Mouse (Mus musculus): Measurements from ENCODE around the gene Zfp536. TPM values are rescaled to one million over a fixed set of nuclear protein-coding genes. Genes with fewer than 3 reads are reported as not detected.
"Not testable (repeated sequence)": the region's sequence is repeated elsewhere in the genome, so short reads cannot be mapped to it uniquely, and the experiment has no call there.

Zfp536 gene
- total RNA-seq, 4 experiments from 2014 or later, result 6.2 to 10.6 (median 8.5) TPM

- DNase-seq (ENCODE audit: low spot score), result no peak
Observed at GRCm38 (mm10) chr7:37607906-37608305, 165.5 kb downstream of the Zfp536 start.

- no peak for DNase-seq (ENCODE audit: low spot score)
Observed at GRCm38 (mm10) chr7:37606472-37606871, 167.0 kb downstream of the Zfp536 start.

- not testable (repeated sequence) for DNase-seq (ENCODE audit: low spot score)
Observed at GRCm38 (mm10) chr7:37603525-37603909, 169.9 kb downstream of the Zfp536 start.

GRCm38 (mm10) chr7:37602871-37603524 is 170.4 kb downstream of the Zfp536 start:
- DNase-seq (ENCODE audit: low spot score), result no peak

- DNase-seq (ENCODE audit: low spot score), result no peak
Observed at GRCm38 (mm10) chr7:37600318-37600717, 173.1 kb downstream of the Zfp536 start.

- no peak for DNase-seq (ENCODE audit: low spot score)
Observed at GRCm38 (mm10) chr7:37594211-37595030, 179.0 kb downstream of the Zfp536 start.

- DNase-seq (ENCODE audit: low spot score), result no peak
Observed at GRCm38 (mm10) chr7:37593566-37593965, 179.9 kb downstream of the Zfp536 start.

- no peak for DNase-seq (ENCODE audit: low spot score)
Observed at GRCm38 (mm10) chr7:37586694-37587093, 186.7 kb downstream of the Zfp536 start.

GRCm38 (mm10) chr7:37581262-37581661 is 192.2 kb downstream of the Zfp536 start:
- DNase-seq (ENCODE audit: low spot score), result no peak

- DNase-seq (ENCODE audit: low spot score), result no peak
Observed at GRCm38 (mm10) chr7:37580554-37580953, 192.9 kb downstream of the Zfp536 start.

- peak; percentile 40 for DNase-seq (ENCODE audit: low spot score)
Observed at GRCm38 (mm10) chr7:37572021-37572420, 201.4 kb downstream of the Zfp536 start.

GRCm38 (mm10) chr7:37568811-37569500 is 204.5 kb downstream of the Zfp536 start:
- no peak for DNase-seq (ENCODE audit: low spot score)

- no peak for DNase-seq (ENCODE audit: low spot score)
Observed at GRCm38 (mm10) chr7:37568041-37568440, 205.4 kb downstream of the Zfp536 start.

- DNase-seq (ENCODE audit: low spot score), result no peak
Observed at GRCm38 (mm10) chr7:37566019-37566418, 207.4 kb downstream of the Zfp536 start.

- no peak for DNase-seq (ENCODE audit: low spot score)
Observed at GRCm38 (mm10) chr7:37565371-37565770, 208.1 kb downstream of the Zfp536 start.

GRCm38 (mm10) chr7:37564644-37565043 is 208.8 kb downstream of the Zfp536 start:
- no peak for DNase-seq (ENCODE audit: low spot score)

GRCm38 (mm10) chr7:37563831-37564400 is 209.5 kb downstream of the Zfp536 start:
- DNase-seq (ENCODE audit: low spot score), result no peak

GRCm38 (mm10) chr7:37563171-37563574 is 210.3 kb downstream of the Zfp536 start:
- peak; percentile 55 for DNase-seq (ENCODE audit: low spot score)

- DNase-seq (ENCODE audit: low spot score), result no peak
Observed at GRCm38 (mm10) chr7:37562505-37562904, 210.9 kb downstream of the Zfp536 start.

- no peak for DNase-seq (ENCODE audit: low spot score)
Observed at GRCm38 (mm10) chr7:37560581-37560980, 212.9 kb downstream of the Zfp536 start.

GRCm38 (mm10) chr7:37559851-37560250 is 213.6 kb downstream of the Zfp536 start:
- DNase-seq (ENCODE audit: low spot score), result no peak

GRCm38 (mm10) chr7:37559341-37559740 is 214.1 kb downstream of the Zfp536 start:
- DNase-seq (ENCODE audit: low spot score), result no peak
